ENCODE assay signal across 16 mouse cellular contexts in the genomic region with DNA sequence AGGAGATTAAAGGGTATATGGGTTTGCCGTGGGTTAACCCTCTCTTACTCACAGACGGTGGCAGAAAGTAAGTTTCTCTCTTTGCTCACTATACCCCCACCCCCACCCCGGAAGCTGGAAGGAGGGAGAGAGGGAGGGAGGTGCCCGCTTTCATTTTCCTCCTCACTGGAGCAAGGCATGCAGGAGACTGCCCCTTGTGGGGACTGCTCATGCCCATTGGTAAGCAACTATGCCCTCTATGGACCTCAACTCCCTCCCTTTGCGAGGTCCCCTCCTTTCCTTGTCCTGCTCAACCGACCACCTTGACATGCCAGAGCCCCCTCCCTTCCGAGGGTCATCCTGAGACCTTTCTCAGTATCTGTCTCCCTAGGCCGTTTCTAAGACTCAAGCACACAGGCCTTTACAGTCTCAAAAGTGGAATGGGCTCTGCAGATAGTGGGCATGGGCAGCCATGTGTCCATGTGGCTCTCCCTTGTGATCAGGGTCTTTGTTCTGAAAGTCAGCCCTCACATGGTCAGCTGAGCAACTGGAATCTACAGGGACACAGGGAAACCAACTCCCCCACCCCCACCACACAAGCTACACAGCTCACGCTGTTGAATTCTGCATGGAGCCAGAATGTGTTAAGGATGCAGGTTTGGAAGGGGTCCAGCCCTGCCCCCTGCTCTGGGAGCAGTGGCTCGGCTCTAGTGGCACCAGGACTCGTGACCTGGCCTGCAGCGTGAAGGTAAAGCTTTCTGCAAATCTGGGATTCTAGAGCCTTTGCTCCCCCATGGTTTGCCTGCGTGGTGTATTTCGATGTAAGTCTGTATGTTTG.
DNase-seq lines count a peak whose midpoint lies in the region; ATAC-seq lines count a peak whose summit lies in the region.
"Had no signal": no experiment of that assay in that cellular context is flagged by ENCODE, and none has a peak within 500 bp of the region (broad histone marks: within the 10 kb centered on the region; RNA-seq: fewer than 3 reads in every experiment).

No protein-coding gene starts in this region.

- H3K27me3 ChIP-seq in forebrain, embryonic 10.5 days (ENCODE audit: poor library complexity, severe bottlenecking): peaks cover 22% of the 10 kb centered on the region
- no peaks in the 10 kb centered on the region for H3K27me3 ChIP-seq in forebrain, embryonic 16.5 days (replicated peaks; ENCODE audit: control insufficient read depth, insufficient read depth, low read length)
- H3K27me3 ChIP-seq in kidney, embryonic 15.5 days: peaks cover 18% of the 10 kb centered on the region; the same call in 1 of the 2 replicates
- peaks cover 35% of the 10 kb centered on the region for H3K27me3 ChIP-seq in midbrain, embryonic 10.5 days (ENCODE audit: low read depth, poor library complexity, severe bottlenecking)
- H3K27me3 ChIP-seq in midbrain, embryonic 14.5 days (ENCODE audit: control insufficient read depth, insufficient read depth, low read length): no peaks in the 10 kb centered on the region
- peaks cover 18% of the 10 kb centered on the region; the same call in 1 of the 2 replicates for H3K27me3 ChIP-seq in embryonic facial prominence, embryonic 10.5 days (replicated peaks; ENCODE audit: low read depth, poor library complexity, severe bottlenecking)
- H3K27me3 ChIP-seq: intestine, embryonic 15.5 days had no signal

- peak overlapping the region; percentile 72 for H3K27ac ChIP-seq in forebrain, embryonic 10.5 days
- H3K27ac ChIP-seq in forebrain, embryonic 16.5 days (ENCODE audit: low read length): no peak overlapping the region
- peak overlapping the region; percentile 59 for H3K27ac ChIP-seq in kidney, embryonic 15.5 days
- H3K27ac ChIP-seq in midbrain, embryonic 10.5 days (replicated peaks): peak overlapping the region; percentile 67
- H3K27ac ChIP-seq in midbrain, embryonic 14.5 days (replicated peaks; ENCODE audit: low read depth, low read length): no peak overlapping the region
- H3K27ac ChIP-seq in embryonic facial prominence, embryonic 10.5 days (replicated peaks): peak overlapping the region; percentile 54; the same call in 1 of the 2 replicates
- H3K27ac ChIP-seq: intestine, embryonic 15.5 days had no signal

- H3K9me3 ChIP-seq in forebrain, embryonic 10.5 days: no peaks in the 10 kb centered on the region
- H3K9me3 ChIP-seq in forebrain, embryonic 16.5 days (ENCODE audit: control insufficient read depth, low read length): no peaks in the 10 kb centered on the region
- no peaks in the 10 kb centered on the region for H3K9me3 ChIP-seq in kidney, embryonic 15.5 days (replicated peaks)
- H3K9me3 ChIP-seq in midbrain, embryonic 10.5 days (replicated peaks): no peaks in the 10 kb centered on the region
- no peaks in the 10 kb centered on the region for H3K9me3 ChIP-seq in midbrain, embryonic 14.5 days (ENCODE audit: control insufficient read depth, low read length)
- no peaks in the 10 kb centered on the region for H3K9me3 ChIP-seq in embryonic facial prominence, embryonic 10.5 days
- H3K9me3 ChIP-seq: G1E; intestine, embryonic 15.5 days had no signal

- no peak for ATAC-seq in forebrain, embryonic 16.5 days
- peak; percentile 76 for ATAC-seq in kidney, embryonic 15.5 days (replicated peaks; ENCODE audit: low FRiP score)
- no peak; the same call in 1 of the 2 replicates for ATAC-seq in midbrain, embryonic 14.5 days (ENCODE audit: low FRiP score, low TSS enrichment)
- ATAC-seq in erythroblast, adult 5-6 weeks (replicated peaks; ENCODE audit: low FRiP score, poor library complexity, severe bottlenecking): no peak
- ATAC-seq: intestine, embryonic 15.5 days; liver, postnatal 0 days had no signal

- 80% methylated on average over 14 of the region's 14 CpGs for WGBS in forebrain, embryonic 10.5 days
- WGBS in forebrain, embryonic 16.5 days: 74% methylated on average over 14 of the region's 14 CpGs
- 54% methylated on average over 14 of the region's 14 CpGs for WGBS in kidney, embryonic 15.5 days
- WGBS in midbrain, embryonic 10.5 days: 77% methylated on average over 14 of the region's 14 CpGs
- 67% methylated on average over 14 of the region's 14 CpGs for WGBS in midbrain, embryonic 14.5 days
- 79% methylated on average over 14 of the region's 14 CpGs for WGBS in embryonic facial prominence, embryonic 10.5 days

- no peak overlapping the region for H3K9ac ChIP-seq in forebrain, embryonic 16.5 days (replicated peaks; ENCODE audit: low read depth, low read length)
- H3K9ac ChIP-seq in kidney, embryonic 15.5 days: no peak overlapping the region
- H3K9ac ChIP-seq in midbrain, embryonic 14.5 days (replicated peaks; ENCODE audit: low read length): no peak overlapping the region
- H3K9ac ChIP-seq: intestine, embryonic 15.5 days; liver, postnatal 0 days had no signal

- H3K4me1 ChIP-seq in forebrain, embryonic 10.5 days: peaks cover 54% of the 10 kb centered on the region
- H3K4me1 ChIP-seq in forebrain, embryonic 16.5 days (replicated peaks; ENCODE audit: control insufficient read depth, insufficient read depth, low read length): peaks cover 19% of the 10 kb centered on the region
- H3K4me1 ChIP-seq in kidney, embryonic 15.5 days: peaks cover 47% of the 10 kb centered on the region
- H3K4me1 ChIP-seq in midbrain, embryonic 10.5 days: peaks cover 35% of the 10 kb centered on the region
- H3K4me1 ChIP-seq in midbrain, embryonic 14.5 days (ENCODE audit: control insufficient read depth, insufficient read depth, low read length): peaks cover 17% of the 10 kb centered on the region; the same call in 1 of the 2 replicates
- H3K4me1 ChIP-seq in embryonic facial prominence, embryonic 10.5 days: peaks cover 28% of the 10 kb centered on the region
- H3K4me1 ChIP-seq: intestine, embryonic 15.5 days had no signal

- no peaks in the 10 kb centered on the region for H3K36me3 ChIP-seq in forebrain, embryonic 10.5 days (replicated peaks)
- no peaks in the 10 kb centered on the region for H3K36me3 ChIP-seq in forebrain, embryonic 16.5 days (ENCODE audit: control insufficient read depth, insufficient read depth)
- no peaks in the 10 kb centered on the region for H3K36me3 ChIP-seq in kidney, embryonic 15.5 days
- no peaks in the 10 kb centered on the region for H3K36me3 ChIP-seq in midbrain, embryonic 10.5 days
- H3K36me3 ChIP-seq in midbrain, embryonic 14.5 days (ENCODE audit: control insufficient read depth, insufficient read depth, low read length): no peaks in the 10 kb centered on the region
- no peaks in the 10 kb centered on the region for H3K36me3 ChIP-seq in embryonic facial prominence, embryonic 10.5 days (replicated peaks)
- H3K36me3 ChIP-seq: G1E; intestine, embryonic 15.5 days had no signal

- DNase-seq in forebrain, embryonic 10.5 days (ENCODE audit: extremely low spot score, low spot score): no peak
- no peak for DNase-seq in kidney, adult 18-20 months
- DNase-seq in midbrain, embryonic 10.5 days (ENCODE audit: low spot score): no peak
- DNase-seq in midbrain, embryonic 14.5 days: no peak
- no peak for DNase-seq in embryonic facial prominence, embryonic 10.5 days (ENCODE audit: low spot score)
- DNase-seq: adrenal gland, postnatal 36 days; cerebellum, adult 2 months; heart, adult 11 months; liver, postnatal 0 days; lung, postnatal 10 days; right cerebral cortex, adult 18-20 months had no signal

- H3K4me2 ChIP-seq in forebrain, embryonic 16.5 days (ENCODE audit: low read length): no peak overlapping the region
- 0 out of 2 replicates have a peak overlapping the region, but pooled peaks have one; percentile 16 for H3K4me2 ChIP-seq in kidney, embryonic 15.5 days
- H3K4me2 ChIP-seq in midbrain, embryonic 14.5 days (ENCODE audit: low read length): no peak overlapping the region
- H3K4me2 ChIP-seq: intestine, embryonic 15.5 days had no signal

- H3K4me3 ChIP-seq in forebrain, embryonic 10.5 days: no peak overlapping the region
- H3K4me3 ChIP-seq in forebrain, embryonic 16.5 days (replicated peaks; ENCODE audit: low read length): no peak overlapping the region
- no peak overlapping the region for H3K4me3 ChIP-seq in kidney, embryonic 15.5 days (replicated peaks)
- H3K4me3 ChIP-seq in midbrain, embryonic 10.5 days: no peak overlapping the region
- no peak overlapping the region for H3K4me3 ChIP-seq in midbrain, embryonic 14.5 days (replicated peaks; ENCODE audit: low read depth, low read length)
- H3K4me3 ChIP-seq in embryonic facial prominence, embryonic 10.5 days: no peak overlapping the region
- H3K4me3 ChIP-seq: intestine, embryonic 15.5 days had no signal

Comparison
In these comparisons a context has a peak if more than half of its experiments do, and no peak if none do; other contexts are left out.
1. H3K27ac ChIP-seq: peak in forebrain, embryonic 10.5 days (single experiment), kidney, embryonic 15.5 days (single experiment), midbrain, embryonic 10.5 days (single experiment) and embryonic facial prominence, embryonic 10.5 days (single experiment); none in forebrain, embryonic 16.5 days (single experiment) and midbrain, embryonic 14.5 days (single experiment).